Mouse (Mus musculus) WW6 (cell line): Measurements from ENCODE around the gene Ptprn2.

Experiments
- DNase-seq: peaks from one replicate; pipeline ENCODE4 v3.0.0-alpha.2; 2013; ENCODE audit warnings: low read depth, low spot score

Gene Ptprn2

DNA sequence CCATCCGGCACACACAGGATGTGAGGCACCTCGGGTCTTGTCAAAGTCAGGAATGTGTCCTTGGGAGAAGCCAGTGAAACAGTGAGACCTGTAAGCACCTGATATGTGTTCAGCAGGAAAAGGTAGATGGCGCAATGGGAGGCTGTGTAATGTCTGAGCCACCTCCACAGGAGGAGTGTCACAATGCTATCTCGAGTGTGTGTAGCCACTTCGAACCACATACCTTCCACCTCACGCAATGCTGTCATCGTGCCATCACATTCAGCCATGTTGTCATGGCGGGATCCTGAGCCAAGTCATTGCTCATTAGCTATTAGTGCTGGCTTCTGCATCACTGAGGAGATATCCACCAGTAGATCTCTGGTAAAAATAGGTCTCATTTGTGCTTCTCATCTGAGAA, 290.9 kb downstream of the Ptprn2 start:
- DNase-seq = no peak

DNA sequence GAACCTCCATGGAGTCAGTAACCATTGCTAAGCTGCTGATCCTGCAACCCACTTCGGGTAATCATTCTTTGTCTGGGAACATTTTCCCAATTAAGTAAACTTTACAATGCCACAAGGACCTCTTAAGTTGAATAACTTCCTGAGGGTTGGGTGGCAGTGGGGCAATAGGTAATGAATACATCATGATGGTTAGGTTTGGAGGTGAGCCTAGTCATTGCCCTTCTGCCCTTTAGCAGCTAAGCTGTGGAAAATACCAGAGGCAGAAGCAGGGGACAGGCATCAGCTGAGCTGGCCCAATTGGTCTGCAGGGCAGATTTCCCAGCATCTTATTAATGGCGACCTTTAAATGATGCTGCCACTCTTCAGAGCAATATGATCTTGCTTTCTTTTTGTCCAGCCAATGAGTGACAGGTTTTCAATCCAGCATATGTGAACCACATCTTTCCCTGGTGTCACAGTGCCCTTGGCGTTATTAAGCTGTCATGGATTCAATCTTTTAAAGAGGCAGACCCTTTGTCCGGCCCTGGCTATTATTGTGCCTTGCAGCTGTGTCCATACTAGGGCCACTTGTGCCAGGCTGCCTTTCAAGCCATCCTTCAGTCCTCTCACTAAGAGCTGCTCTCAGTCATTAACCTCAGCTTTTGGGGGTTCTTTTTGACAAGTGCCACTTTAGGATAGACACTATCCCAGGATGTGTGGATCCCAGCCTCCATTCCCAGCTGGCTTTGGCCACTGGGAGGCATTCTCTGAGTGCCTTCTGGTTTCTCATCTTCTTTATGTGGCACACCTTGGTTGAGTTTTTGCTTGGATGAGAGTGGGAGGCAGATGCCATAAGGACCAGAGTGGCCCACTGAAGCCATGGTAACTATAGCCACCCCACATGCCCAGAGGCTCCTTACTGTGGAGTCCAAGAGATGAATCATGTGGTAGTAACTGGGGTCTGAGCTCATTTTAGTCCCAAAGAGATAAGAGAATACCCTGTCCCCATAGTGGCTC, 292.9 kb downstream of the Ptprn2 start:
- DNase-seq = no peak

DNA sequence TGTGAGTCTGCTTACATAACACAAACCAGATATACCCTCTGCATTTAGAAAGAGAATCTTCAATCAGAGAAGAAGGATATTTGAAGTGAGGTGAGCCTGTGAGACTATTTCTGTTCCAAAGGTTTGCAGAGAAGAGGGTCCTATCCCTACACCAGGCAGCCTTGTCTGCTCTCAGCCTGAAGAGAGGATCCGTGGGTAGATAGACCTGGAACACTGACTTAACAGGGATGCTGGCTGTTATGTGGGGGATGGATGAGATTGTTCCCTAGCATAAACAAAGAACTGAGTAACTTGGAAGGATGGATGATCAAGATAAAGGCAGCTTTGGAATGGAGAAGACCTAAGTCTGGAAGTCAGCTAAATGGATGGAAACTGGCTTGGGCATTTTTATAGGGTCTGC, 294.9 kb downstream of the Ptprn2 start:
- DNase-seq = no peak

DNA sequence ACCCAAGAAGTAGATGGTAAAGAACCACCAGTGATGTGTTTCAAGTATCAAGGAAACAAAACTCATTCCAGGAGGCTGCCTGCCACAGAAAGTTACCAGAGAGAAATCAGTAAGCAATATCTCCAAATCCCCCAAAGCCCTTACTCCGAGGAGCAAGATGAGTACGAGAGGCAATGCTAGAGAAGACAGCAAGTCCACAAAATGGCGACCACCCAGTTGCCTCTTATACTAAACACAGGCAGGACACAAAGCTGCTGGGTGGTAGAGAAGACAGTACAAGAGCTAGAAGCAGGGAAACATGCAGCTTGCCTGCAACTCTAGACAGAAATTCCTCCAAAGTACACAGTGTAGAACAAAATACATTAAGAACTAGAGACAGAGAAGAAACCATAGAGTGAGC, 300.2 kb downstream of the Ptprn2 start:
- DNase-seq = no peak

DNA sequence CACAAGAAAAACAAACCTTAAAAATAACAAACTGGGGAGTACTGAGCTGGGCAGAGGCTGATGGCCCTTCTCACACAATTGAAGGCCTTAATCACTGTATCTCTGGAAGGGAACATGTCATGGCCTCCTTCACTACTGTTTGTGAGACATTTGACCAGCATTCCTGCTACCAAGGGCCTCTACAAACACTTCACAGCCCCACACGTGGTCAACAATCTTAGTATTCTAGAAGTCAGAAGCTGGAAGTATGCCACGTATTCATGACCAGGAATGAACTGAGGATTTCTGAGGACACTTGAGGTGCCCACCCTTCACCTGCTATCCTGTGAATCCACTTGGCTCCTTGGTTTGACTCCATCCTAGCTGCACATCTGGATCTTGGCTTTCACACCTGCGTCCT, 302.8 kb downstream of the Ptprn2 start:
- no peak for DNase-seq

DNA sequence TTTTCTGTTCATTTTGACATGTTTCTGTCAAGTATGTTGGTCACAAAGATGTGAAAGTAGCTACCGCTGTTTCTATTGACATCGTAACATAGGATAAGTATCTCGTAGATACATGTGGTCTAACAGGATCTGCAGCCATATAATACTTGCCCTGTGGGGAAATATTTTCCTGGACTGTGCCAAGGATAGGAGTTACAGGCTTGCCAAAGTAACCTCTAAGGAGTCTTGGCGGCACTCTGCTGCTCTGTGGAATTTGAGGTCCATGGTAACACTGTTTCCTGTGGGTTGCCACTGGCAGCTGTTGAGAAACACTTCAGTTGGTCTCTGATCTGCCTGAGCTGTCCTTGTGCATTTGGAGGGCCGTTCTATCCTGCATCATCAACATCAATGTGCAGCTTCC, 317.8 kb downstream of the Ptprn2 start:
- DNase-seq = no peak

DNA sequence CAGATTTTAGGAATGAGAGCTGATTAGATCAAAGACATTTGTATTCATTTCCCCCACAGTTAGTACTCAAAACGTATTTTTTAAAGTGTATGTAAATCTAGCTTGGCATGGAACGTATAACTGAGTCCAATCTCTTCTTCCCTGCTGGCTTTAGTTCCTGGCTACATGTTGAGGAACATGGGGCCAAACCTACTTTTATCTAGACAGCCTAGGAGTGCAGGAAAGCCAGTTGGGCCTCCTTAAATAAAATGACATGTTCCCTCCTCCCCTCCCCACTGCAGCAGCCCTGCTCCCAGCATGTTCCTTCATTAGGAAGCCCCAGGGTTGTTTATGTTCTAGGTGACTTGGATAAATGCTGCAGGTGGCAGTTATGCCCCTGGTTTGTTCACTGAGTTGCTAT, 319.2 kb downstream of the Ptprn2 start:
- no peak for DNase-seq

DNA sequence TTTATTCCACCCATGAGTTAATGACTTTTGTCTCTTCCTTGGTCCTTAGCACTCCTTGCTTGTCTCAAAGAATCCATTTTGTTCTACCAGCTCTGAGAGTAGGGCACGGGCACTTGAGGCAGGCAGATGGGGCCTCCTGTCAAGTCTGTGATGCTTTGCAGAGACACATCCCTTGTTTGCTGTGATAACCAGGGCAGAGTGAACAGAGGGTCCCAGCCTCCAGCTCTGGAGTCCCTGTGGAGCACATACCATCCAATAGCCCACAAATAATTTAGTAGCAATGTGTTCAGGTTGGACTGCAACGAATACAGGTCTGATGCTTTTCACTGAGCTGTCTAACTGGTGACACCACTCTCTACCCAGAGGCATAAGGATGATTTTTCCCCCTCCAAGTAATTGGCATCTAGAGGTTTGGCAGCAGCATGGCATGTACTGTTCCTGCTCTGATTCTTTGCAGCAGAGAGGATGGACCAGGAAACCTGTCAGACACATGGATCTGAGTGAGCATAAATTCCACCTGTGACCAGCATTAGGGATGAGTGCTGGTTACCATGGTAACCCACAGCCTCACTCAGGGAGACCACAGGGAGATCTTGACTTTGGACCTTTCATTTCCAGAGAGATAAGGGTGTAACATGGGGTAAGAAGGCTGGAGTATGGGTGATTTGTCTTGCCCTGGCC, 319.7 kb downstream of the Ptprn2 start:
- no peak for DNase-seq

DNA sequence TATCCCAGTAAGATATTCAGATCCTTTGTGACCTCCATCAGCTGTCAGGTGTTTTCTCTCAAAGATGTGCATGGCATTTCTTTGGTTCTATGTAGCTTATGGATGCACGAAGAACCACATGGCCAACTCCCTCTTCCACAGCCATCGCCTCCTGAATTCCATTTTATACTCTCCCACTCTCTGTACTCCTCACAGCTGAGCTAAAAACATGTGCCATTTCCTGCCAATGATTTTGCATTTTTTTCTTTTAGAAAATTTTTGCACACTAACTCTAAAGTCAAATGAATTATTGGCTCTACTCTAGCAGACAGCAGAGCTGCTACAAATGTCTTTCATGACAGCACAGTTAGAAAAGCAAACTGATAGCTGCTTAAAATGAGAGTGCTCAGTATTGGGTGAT, 320.6 kb downstream of the Ptprn2 start:
- DNase-seq = no peak

DNA sequence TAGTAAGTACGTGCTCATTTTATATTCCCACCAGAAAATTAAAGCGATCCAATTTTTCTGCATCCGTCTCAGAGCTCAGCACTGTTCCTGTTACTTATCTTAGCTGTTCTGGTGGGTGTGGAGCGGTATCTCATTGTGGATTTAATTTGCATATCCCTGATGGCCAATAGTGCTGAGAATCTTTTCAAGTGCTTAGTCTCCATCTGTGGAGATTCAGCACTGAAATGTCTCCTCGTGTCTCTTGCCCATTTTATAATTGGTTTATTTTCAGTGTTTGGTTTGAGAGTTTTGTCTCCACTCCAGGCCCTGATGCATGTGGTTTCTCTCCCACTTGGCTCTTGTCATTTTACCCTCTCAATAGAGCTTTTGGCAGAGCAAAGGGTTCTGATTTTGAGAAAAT, 327.5 kb downstream of the Ptprn2 start:
- no peak for DNase-seq

DNA sequence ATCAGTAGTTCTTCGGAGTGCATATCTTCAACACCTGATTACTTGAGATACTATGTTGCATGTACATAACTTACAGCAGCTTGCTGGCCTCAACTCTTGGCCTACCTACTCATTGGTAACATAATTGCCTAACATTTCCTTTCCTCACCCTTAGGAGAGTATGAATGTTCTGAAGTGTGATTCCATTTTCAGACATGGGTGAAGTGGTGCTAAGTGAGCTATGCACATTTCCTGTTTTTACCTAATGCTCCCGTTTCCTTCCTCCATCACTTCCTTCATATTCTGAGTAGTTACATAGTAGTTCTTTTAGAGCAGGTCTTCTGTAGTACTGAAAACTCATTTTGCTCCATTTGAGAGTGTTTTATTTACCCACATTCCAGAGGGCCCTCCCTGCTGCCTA, 334.3 kb downstream of the Ptprn2 start:
- DNase-seq = no peak

DNA sequence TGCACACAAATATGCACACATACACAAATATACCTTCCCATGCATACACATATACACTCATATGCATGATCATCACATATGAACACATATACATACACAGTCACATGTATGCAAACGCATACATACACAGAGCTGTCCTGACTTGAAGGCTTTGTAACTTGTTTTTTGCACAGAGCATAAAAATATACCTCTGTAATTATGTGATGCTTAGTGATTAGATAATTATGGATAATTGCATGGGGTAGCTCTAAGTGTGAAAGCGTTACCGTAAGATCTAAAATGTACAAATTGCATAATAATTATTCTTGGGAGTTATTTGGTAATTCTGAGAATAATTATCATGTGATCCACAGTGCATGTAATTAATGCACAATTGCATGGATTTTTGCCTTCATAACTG, 337.8 kb downstream of the Ptprn2 start:
- DNase-seq = no peak

DNA sequence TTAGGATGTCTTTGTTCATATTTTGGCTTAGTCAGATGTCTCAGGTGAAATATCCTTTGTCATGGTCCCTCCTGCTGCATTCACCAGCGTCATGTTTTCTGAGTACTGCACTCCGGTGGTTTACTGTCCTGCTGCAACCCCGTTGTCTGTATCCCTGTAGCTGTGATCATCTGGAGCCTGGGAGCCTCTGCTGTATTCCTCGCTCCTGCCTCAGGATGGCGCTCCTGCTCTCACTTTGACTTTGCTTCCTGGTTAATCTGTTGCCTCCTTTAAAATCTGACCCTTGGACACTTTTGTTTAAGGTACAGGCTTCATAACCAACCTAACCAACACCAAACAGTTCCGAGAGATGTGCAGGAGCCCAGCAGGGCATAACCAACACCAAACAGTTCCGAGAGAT, 342.2 kb downstream of the Ptprn2 start:
- peak; percentile 39 for DNase-seq

DNA sequence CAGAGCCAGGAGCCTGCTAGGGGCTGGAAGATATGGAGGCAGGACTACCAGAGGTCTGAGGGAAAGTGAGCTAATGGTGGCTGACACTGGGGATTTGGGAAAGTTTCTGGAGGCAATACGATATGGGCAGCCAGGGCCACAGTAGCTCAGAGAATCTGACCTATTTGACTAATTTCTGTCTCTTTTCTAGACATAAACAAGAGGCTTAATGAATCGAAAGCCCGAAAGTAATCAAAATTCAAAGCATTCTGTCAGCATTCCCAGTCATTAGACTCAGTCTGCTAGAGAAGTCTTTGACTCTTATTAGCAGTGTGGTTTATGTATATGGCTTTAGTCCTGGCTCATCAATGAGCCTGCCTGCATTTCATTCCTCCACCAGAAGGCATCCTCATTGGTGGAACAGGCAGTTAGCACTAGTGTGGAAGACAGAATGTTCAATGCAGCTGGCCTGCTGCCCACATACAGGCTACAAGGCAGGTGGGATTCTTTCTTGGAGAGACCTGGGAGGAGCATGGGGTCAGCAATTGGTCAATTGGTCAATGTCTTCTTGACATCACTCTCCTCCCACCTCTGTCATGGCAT, 353.2 kb downstream of the Ptprn2 start:
- DNase-seq = no peak

DNA sequence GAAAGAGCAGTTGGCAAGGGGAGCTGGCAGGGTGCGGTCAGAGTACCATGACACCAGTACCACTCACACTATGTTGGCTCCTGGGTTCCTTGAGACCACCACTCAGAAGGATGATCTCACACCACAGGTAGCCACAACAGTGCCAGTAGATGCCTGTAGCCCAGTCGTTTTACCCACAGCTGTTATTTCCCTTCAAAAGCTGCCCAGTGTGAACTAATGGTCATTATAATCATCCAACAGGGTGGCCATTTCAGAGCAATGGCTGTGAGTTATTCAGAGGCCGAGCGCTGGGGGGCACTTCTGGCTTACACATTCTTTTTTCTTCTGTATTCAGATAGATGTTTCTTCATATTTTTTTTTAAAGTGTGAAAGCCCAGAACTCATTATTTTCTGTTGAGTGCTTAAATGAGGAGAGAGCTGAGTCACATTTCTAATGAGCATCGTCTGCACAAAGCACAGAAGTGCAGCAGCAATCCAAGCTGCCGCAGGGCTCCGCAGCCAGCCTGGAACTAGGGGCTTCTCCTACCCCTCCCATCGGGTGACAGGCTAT, 357.3 kb downstream of the Ptprn2 start:
- no peak for DNase-seq

DNA sequence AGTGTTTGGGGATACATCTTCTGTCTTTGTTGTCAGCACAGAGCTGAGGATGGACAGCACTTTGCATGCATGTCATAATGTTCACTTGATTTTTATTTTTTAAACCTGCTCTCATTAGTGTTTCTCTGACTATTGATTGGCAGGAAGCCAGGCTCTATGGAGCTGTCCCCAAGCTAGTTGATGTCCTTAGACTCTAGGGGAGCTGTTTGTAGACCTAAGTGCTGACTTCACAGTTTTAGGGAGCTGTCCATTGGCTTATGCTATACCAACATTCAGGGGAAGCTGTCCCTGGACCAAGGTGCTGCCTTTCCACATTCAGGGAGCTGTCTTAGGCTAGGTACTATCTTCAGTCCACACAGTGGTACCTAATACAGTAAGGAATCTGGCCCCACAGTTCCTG, 360.7 kb downstream of the Ptprn2 start:
- no peak for DNase-seq

DNA sequence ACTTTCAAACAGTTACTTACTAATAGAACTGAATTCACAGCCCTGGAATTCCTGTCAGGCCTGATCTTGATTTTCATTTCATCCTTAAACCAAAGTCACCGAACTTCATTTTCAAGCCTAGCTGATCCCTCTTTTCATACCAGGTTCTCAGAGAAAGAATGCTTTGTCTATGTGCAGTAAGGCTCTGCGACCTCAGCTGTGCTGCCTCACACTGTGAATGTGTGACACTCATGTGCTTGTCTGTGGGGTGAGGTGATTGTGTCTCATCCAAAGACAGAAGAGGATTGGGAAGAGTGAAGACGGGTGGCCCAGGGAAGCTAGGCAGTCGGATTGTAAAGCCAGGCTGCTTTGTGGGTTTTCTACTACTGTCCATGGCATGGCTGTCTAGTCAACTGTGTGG, 361.5 kb downstream of the Ptprn2 start:
- no peak for DNase-seq

DNA sequence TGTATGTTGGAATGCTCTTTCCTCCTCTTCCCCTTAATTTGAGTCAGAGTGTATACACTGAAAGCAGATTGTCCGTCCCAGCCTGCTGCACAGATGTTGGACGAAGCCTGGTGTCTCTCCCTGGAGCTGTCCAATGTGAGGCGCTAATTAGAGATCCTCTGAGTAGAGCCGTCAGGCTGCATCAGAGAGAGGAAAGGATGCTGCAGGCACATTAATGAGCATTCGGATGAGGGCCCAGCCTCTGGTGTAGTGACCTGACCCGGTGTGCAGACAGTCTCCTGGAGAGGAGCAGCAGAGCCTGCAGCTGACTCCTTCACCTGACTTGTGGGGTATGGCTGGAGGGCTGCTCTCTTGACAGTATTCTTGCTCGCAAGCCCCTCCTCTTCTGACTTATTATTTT, 370.8 kb downstream of the Ptprn2 start:
- no peak for DNase-seq

DNA sequence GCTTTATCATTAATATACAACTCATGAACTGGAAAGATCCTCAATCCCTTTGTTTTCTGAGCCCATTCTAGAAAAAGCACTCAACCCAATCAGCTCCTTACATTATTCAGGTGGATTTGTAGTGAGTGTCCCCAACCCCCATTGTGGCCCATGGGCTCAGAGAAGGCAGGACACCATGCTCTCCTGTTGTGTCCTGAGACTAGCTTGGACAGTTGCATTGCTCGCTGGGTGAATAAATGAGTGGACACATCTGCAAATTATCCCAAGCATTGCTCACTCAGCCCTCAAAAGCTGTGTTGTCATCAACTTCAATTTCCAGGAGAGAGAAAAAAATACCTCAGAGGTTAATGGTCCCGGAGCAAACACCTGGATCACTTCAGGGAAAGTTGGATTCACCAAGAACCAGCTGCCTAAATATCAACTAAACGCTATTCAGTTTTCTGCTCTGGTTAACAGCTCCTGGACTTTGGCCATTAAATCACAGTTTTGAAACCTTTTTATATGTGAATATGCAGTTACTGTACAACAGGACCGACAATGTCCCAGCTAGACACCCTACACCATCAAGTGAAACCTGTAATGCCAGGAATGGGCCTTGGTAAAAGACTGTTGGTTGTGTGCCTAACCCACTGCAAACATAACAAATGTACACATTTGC, 376.0 kb downstream of the Ptprn2 start:
- DNase-seq = no peak

DNA sequence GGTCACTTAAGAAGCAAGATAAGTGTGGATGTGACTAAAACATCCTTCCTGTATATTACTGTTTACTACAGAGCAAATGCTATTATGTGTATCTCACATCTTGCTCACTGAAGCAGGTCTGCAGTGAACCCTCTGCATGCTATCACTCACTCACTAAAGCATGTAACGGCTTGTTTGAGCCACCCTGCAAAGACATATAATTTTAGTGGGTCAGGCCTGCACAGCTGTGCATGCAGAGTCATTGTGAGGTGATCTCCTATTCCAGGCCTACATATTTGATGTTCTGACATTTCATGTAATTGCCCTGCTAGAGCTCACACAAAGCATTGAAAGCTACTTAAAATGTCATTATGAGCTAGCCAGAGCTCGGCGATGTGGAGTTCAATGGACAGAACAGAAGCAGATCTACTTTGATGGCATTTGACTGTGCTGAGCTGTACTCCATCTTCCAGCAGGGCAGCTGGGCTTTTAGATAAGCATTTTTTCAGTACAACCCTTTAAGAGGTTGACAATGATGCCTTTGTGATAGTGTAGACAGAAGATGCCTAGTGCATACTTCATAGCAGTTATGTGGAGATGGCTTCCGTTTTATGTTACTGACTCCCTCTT, 377.9 kb downstream of the Ptprn2 start:
- DNase-seq = no peak

DNA sequence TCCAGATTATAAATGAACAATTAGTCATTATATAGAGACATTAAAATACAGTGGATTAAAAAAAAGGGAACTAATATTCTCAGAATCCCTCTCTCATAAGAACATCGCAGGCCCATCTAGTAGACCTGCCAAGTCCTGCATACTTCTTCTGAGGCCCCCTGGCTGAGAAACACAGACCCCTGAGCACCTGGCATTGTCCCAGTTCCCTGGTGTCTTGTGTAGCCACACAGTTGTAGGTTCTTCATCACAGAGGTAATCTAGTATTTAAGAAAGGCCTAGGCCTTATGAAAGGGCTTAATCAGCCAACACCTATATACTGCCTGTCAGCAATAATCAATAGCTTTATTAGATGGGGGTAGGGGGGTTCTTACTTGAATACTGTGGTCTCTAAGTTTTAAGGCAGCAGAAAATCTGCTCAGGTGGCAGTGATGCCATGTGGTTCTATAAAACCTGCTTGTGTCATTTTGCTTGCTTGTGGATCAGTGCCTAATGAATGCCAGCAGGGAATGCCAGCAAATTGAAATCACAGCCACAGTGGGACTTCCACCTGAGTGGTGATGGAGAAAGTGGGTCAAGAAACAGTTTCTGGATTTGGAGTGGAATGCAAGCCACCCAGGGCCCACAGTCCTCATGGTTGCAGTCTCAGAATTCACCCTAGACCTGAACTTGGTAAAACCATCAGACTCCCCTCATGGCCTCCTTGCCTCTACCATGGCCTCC, 388.5 kb downstream of the Ptprn2 start:
- no peak for DNase-seq
